Mouse (Mus musculus): ENCODE data around the gene Cog8. TPM values are rescaled to one million over a fixed set of nuclear protein-coding genes. Genes with fewer than 3 reads are reported as not detected.

Gene Cog8
- total RNA-seq (2021): 10 to 100 TPM; 32.4 to 37.4 TPM
- long read RNA-seq, experiment 1, full-length matches to known transcripts: 23 of 34 reads
- long read RNA-seq, experiment 1, partial matches to known transcripts: 1 of 34 reads
- long read RNA-seq, experiment 1, other reads (novel, unspliced or antisense): 10 of 34 reads
- long read RNA-seq, experiment 2, full-length matches to known transcripts: 41 of 71 reads
- long read RNA-seq, experiment 2, partial matches to known transcripts: 6 of 71 reads
- long read RNA-seq, experiment 2, other reads (novel, unspliced or antisense): 24 of 71 reads

GRCm38 (mm10) chr8:107056076-107056972 is at the start of gene Cog8, which contains the start of gene Nip7:
Gene Cog8 (minus strand): TSS chr8:107056689.
Gene Nip7 (plus strand): TSS chr8:107056877.
- DNase-seq (ENCODE audit: low spot score in 2 of 2): peak; percentile 77 to 92

- DNase-seq (ENCODE audit: low spot score in 2 of 2): peak in 1 of 2 experiments; percentile 78
Observed at GRCm38 (mm10) chr8:107104547-107104946, 48.1 kb upstream of the Cog8 start.

GRCm38 (mm10) chr8:107100635-107101034 is 44.1 kb upstream of the Cog8 start:
- no peak for DNase-seq (ENCODE audit: low spot score in 2 of 2)

GRCm38 (mm10) chr8:107096366-107097036 is 40.0 kb upstream of the Cog8 start, which contains the start of gene Terf2:
Gene Terf2 (minus strand): TSS chr8:107096547.
- peak; percentile 76 to 86 for DNase-seq (ENCODE audit: low spot score in 2 of 2)

- peak in 1 of 2 experiments; percentile 33 for DNase-seq (ENCODE audit: low spot score in 2 of 2)
Observed at GRCm38 (mm10) chr8:107095717-107096365, 39.4 kb upstream of the Cog8 start.

- DNase-seq (ENCODE audit: low spot score in 2 of 2): no peak
Observed at GRCm38 (mm10) chr8:107090531-107090930, 34.0 kb upstream of the Cog8 start.

GRCm38 (mm10) chr8:107088526-107089063 is 32.1 kb upstream of the Cog8 start:
- DNase-seq (ENCODE audit: low spot score in 2 of 2): no peak

GRCm38 (mm10) chr8:107086018-107086417 is 29.5 kb upstream of the Cog8 start:
- DNase-seq (ENCODE audit: low spot score in 2 of 2): no peak

- DNase-seq (ENCODE audit: low spot score in 2 of 2): no peak
Observed at GRCm38 (mm10) chr8:107085358-107085757, 28.9 kb upstream of the Cog8 start.

- no peak for DNase-seq (ENCODE audit: low spot score in 2 of 2)
Observed at GRCm38 (mm10) chr8:107076239-107076888, 19.9 kb upstream of the Cog8 start.

GRCm38 (mm10) chr8:107074128-107074527 is 17.6 kb upstream of the Cog8 start:
- no peak for DNase-seq (ENCODE audit: low spot score in 2 of 2)

GRCm38 (mm10) chr8:107073706-107074105 is 17.2 kb upstream of the Cog8 start:
- no peak for DNase-seq (ENCODE audit: low spot score in 2 of 2)

GRCm38 (mm10) chr8:107065511-107066496 is 9.3 kb upstream of the Cog8 start, which contains the start of gene Tmed6:
Gene Tmed6 (minus strand): TSS chr8:107065644.
- no peak for DNase-seq (ENCODE audit: low spot score in 2 of 2)

- no peak for DNase-seq (ENCODE audit: low spot score in 2 of 2)
Observed at GRCm38 (mm10) chr8:107062613-107063012, 6.1 kb upstream of the Cog8 start.

GRCm38 (mm10) chr8:107056973-107057369 is 482 bp upstream of the Cog8 start:
- DNase-seq (ENCODE audit: low spot score in 2 of 2): no peak

GRCm38 (mm10) chr8:107052046-107052445 is 4.4 kb downstream of the Cog8 start:
- no peak for DNase-seq (ENCODE audit: low spot score in 2 of 2)

- no peak for DNase-seq (ENCODE audit: low spot score in 2 of 2)
Observed at GRCm38 (mm10) chr8:107049480-107049879, 7.0 kb downstream of the Cog8 start.

GRCm38 (mm10) chr8:107048061-107048941 is 8.2 kb downstream of the Cog8 start, which contains the start of gene Pdf:
Gene Pdf (minus strand): TSS chr8:107048614.
- DNase-seq (ENCODE audit: low spot score in 2 of 2): peak; percentile 61 to 69

Measured in adrenal gland, postnatal 4 days (tissue).